Mouse (Mus musculus): ENCODE measurements at regions not wholly inside any gene's neighbourhood (a gene's known extent, or its start where the extent isn't known, plus 50 kb on each side); places are given as distances from the start of the nearest gene placed in this dataset.

- peaks cover 25% of the 10 kb centered on the region for H3K4me1 ChIP-seq (ENCODE audit: control insufficient read depth, insufficient read depth, low read length)
- no peak overlapping the region for H3K4me3 ChIP-seq (ENCODE audit: low read depth, low read length)
- no peak overlapping the region for H3K9ac ChIP-seq (ENCODE audit: low read length)
- ATAC-seq (ENCODE audit: insufficient read depth, low FRiP score, low TSS enrichment) = no peak
- WGBS = 52% methylated on average over 7 of the region's 7 CpGs
- H3K4me2 ChIP-seq (ENCODE audit: low read depth) = no peak overlapping the region
- H3K27me3 ChIP-seq (ENCODE audit: control insufficient read depth, insufficient read depth, low read length) = no peaks in the 10 kb centered on the region
- H3K36me3 ChIP-seq (ENCODE audit: control insufficient read depth, insufficient read depth, low read length) = no peaks in the 10 kb centered on the region
- no peak overlapping the region for H3K27ac ChIP-seq (ENCODE audit: low read depth, low read length)
- no peaks in the 10 kb centered on the region for H3K9me3 ChIP-seq (ENCODE audit: control insufficient read depth, low read length)
- no peak for DNase-seq (ENCODE audit: low spot score)
Measured at GRCm38 (mm10) chr13:28795274-28795673, 158.2 kb downstream of the Sox4 start.

GRCm38 (mm10) chr13:28794547-28794946, 159.0 kb downstream of the Sox4 start:
- no peak overlapping the region for H3K9ac ChIP-seq (ENCODE audit: low read length)
- 77% methylated on average over 3 of the region's 3 CpGs for WGBS
- no peak overlapping the region for H3K4me3 ChIP-seq (ENCODE audit: low read depth, low read length)
- H3K4me1 ChIP-seq (ENCODE audit: control insufficient read depth, insufficient read depth, low read length) = peaks cover 25% of the 10 kb centered on the region
- H3K27me3 ChIP-seq (ENCODE audit: control insufficient read depth, insufficient read depth, low read length) = no peaks in the 10 kb centered on the region
- ATAC-seq (ENCODE audit: insufficient read depth, low FRiP score, low TSS enrichment) (no peak), DNase-seq (ENCODE audit: low spot score) (no peak)
- no peak overlapping the region for H3K4me2 ChIP-seq (ENCODE audit: low read depth)
- H3K27ac ChIP-seq (ENCODE audit: low read depth, low read length) = no peak overlapping the region
- no peaks in the 10 kb centered on the region for H3K9me3 ChIP-seq (ENCODE audit: control insufficient read depth, low read length)
- H3K36me3 ChIP-seq (ENCODE audit: control insufficient read depth, insufficient read depth, low read length) = no peaks in the 10 kb centered on the region

GRCm38 (mm10) chr13:28793166-28793935, 160.2 kb downstream of the Sox4 start:
- Histone ChIP-seq H3K27ac (ENCODE audit: low read depth, low read length) (peak overlapping the region; percentile 39), H3K27me3 (ENCODE audit: control insufficient read depth, insufficient read depth, low read length) (no peaks in the 10 kb centered on the region), H3K4me3 (ENCODE audit: low read depth, low read length) (no peak overlapping the region), H3K4me1 (ENCODE audit: control insufficient read depth, insufficient read depth, low read length) (peaks cover 25% of the 10 kb centered on the region), H3K9ac (ENCODE audit: low read length) (0 out of 2 replicates have a peak overlapping the region, but pooled peaks have one; percentile 2), H3K9me3 (ENCODE audit: control insufficient read depth, low read length) (no peaks in the 10 kb centered on the region), H3K36me3 (ENCODE audit: control insufficient read depth, insufficient read depth, low read length) (no peaks in the 10 kb centered on the region), H3K4me2 (ENCODE audit: low read depth) (no peak overlapping the region)
- 8% methylated on average over 5 of the region's 5 CpGs for WGBS
- ATAC-seq (ENCODE audit: insufficient read depth, low FRiP score, low TSS enrichment) = no peak
- DNase-seq (ENCODE audit: low spot score) = no peak

DNA sequence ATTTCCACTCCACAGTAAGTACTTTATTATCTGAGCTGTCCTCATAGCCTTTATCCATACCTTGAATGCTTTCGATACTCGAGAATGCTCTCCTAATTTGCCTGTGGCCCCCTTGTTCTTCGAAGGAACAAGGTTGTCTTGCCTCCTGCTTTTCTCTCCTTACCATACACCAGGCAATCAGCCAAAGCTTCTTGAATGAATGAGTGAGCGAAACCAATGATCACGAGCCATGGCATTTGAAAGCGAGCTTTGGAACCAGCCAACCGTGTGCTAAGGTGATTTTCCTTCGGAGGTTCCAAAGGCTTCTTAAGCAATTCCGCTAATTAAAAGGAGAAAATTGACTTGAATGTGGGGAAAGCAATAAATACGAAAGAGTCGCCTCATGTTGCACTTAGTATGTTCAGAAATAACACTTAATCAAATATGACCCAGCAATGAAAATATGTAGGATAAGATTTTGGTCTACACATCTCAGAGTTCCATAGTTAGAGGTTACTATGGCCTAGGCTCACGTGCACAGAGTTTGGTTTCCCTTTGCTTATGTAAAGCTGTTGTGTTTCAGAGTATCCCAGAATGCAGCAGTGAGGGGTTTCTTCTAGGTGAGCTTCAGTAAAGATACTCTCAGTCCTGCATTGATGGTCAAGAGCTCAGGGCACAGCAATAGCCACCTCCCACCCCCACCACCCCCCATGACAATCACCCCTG, 160.9 kb downstream of the Sox4 start:
- Histone ChIP-seq H3K36me3 (ENCODE audit: control insufficient read depth, insufficient read depth, low read length) (no peaks in the 10 kb centered on the region), H3K27ac (ENCODE audit: low read depth, low read length) (0 out of 2 replicates have a peak overlapping the region, but pooled peaks have one; percentile 17), H3K4me1 (ENCODE audit: control insufficient read depth, insufficient read depth, low read length) (peaks cover 25% of the 10 kb centered on the region), H3K4me3 (ENCODE audit: low read depth, low read length) (no peak overlapping the region), H3K9me3 (ENCODE audit: control insufficient read depth, low read length) (no peaks in the 10 kb centered on the region), H3K27me3 (ENCODE audit: control insufficient read depth, insufficient read depth, low read length) (no peaks in the 10 kb centered on the region), H3K4me2 (ENCODE audit: low read depth) (no peak overlapping the region), H3K9ac (ENCODE audit: low read length) (no peak overlapping the region)
- DNase-seq (ENCODE audit: low spot score) (no peak), ATAC-seq (ENCODE audit: insufficient read depth, low FRiP score, low TSS enrichment) (no peak)
- 63% methylated on average over 12 of the region's 12 CpGs for WGBS

- Histone ChIP-seq H3K27ac (ENCODE audit: low read depth, low read length) (no peak overlapping the region), H3K36me3 (ENCODE audit: control insufficient read depth, insufficient read depth, low read length) (no peaks in the 10 kb centered on the region), H3K4me2 (ENCODE audit: low read depth) (no peak overlapping the region), H3K4me3 (ENCODE audit: low read depth, low read length) (no peak overlapping the region), H3K9me3 (ENCODE audit: control insufficient read depth, low read length) (no peaks in the 10 kb centered on the region), H3K9ac (ENCODE audit: low read length) (no peak overlapping the region), H3K27me3 (ENCODE audit: control insufficient read depth, insufficient read depth, low read length) (no peaks in the 10 kb centered on the region), H3K4me1 (ENCODE audit: control insufficient read depth, insufficient read depth, low read length) (peaks cover 34% of the 10 kb centered on the region)
- ATAC-seq (ENCODE audit: insufficient read depth, low FRiP score, low TSS enrichment) (no peak), DNase-seq (ENCODE audit: low spot score) (no peak)
- 28% methylated on average over 4 of the region's 4 CpGs for WGBS
Measured at GRCm38 (mm10) chr13:28790381-28790780, 163.1 kb downstream of the Sox4 start.

DNA sequence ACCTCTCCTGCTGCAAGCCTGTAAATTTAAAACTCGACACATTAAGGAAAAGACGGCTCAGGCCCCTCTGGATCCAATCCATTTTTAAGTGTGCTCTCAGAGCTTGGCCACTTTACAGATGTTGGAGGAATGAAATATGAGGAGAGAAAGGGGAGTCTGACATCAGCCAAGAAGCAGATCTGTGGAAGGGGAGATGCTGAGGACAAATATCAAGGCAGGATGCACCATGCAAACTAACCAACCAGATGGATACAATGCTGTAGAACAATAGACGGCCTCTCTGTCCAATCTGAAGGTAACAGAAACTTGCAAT, 166.2 kb downstream of the Sox4 start:
- H3K9ac ChIP-seq (ENCODE audit: low read length) = no peak overlapping the region
- H3K36me3 ChIP-seq (ENCODE audit: control insufficient read depth, insufficient read depth, low read length) = no peaks in the 10 kb centered on the region
- no peak overlapping the region for H3K4me3 ChIP-seq (ENCODE audit: low read depth, low read length)
- no peak for ATAC-seq (ENCODE audit: insufficient read depth, low FRiP score, low TSS enrichment)
- no peaks in the 10 kb centered on the region for H3K27me3 ChIP-seq (ENCODE audit: control insufficient read depth, insufficient read depth, low read length)
- WGBS = 36% methylated on average over 3 of the region's 3 CpGs
- peaks cover 24% of the 10 kb centered on the region for H3K4me1 ChIP-seq (ENCODE audit: control insufficient read depth, insufficient read depth, low read length)
- no peaks in the 10 kb centered on the region for H3K9me3 ChIP-seq (ENCODE audit: control insufficient read depth, low read length)
- H3K27ac ChIP-seq (ENCODE audit: low read depth, low read length) = peak overlapping the region; percentile 15; the same call in 1 of the 2 replicates
- DNase-seq (ENCODE audit: low spot score) = no peak
- H3K4me2 ChIP-seq (ENCODE audit: low read depth) = no peak overlapping the region

- ATAC-seq (ENCODE audit: insufficient read depth, low FRiP score, low TSS enrichment) (peak; percentile 15; the same call in 1 of the 2 replicates), DNase-seq (ENCODE audit: low spot score) (peak; percentile 52)
Measured at GRCm38 (mm10) chr13:28786629-28787330, 166.7 kb downstream of the Sox4 start.

DNA sequence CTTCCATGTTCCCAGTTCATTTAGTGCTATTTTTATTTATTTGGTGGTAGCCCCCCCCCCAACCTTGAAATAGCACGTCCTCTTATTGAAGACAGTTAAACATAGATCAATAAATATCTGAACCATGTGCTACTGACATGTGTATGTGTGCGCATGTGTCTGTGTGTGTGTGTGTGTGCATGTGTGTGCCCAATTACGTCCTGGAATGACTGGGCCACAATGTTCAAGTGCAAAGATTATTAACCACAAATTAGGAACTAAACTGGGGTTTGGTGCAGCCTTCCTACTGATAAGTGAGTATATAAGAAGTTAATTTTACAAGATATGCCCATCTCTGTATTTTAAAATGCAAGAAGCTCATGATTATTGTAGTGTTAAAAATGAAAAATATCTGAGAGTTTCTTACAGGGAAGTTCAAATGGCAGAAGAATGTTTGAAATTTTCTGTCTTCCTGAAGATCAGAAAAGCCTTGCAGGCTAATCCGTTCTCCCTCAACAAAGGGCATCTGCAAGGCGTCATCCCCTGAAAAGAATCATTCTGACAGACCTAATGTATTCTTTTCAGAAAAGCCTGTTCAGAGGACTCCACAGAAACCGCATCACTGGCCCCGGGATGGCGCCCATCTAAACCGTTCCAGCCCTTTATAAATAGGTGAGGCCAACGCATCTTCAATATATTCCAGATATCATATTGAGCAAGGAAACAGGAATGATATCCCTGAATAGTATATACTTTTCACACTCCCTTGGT, 170.8 kb downstream of the Sox4 start:
- ATAC-seq (ENCODE audit: insufficient read depth, low FRiP score, low TSS enrichment) (peak; percentile 50), DNase-seq (ENCODE audit: low spot score) (peak; percentile 51)
- no peaks in the 10 kb centered on the region for H3K27me3 ChIP-seq (ENCODE audit: control insufficient read depth, insufficient read depth, low read length)
- no peaks in the 10 kb centered on the region for H3K9me3 ChIP-seq (ENCODE audit: control insufficient read depth, low read length)
- H3K4me1 ChIP-seq (ENCODE audit: control insufficient read depth, insufficient read depth, low read length) = peaks cover 37% of the 10 kb centered on the region
- no peaks in the 10 kb centered on the region for H3K36me3 ChIP-seq (ENCODE audit: control insufficient read depth, insufficient read depth, low read length)
- no peak overlapping the region for H3K9ac ChIP-seq (ENCODE audit: low read length)
- 20% methylated on average over 10 of the region's 10 CpGs for WGBS
- H3K4me2 ChIP-seq (ENCODE audit: low read depth) = no peak overlapping the region
- peak overlapping the region; percentile 94 for H3K27ac ChIP-seq (ENCODE audit: low read depth, low read length)
- no peak overlapping the region for H3K4me3 ChIP-seq (ENCODE audit: low read depth, low read length)

More at GRCm38 (mm10) chr13:28786629-28787330, 166.7 kb downstream of the Sox4 start:
- H3K4me1 ChIP-seq (ENCODE audit: control insufficient read depth, insufficient read depth, low read length) = peaks cover 25% of the 10 kb centered on the region
- H3K9ac ChIP-seq (ENCODE audit: low read length) = no peak overlapping the region
- 31% methylated on average over 9 of the region's 9 CpGs for WGBS
- no peaks in the 10 kb centered on the region for H3K36me3 ChIP-seq (ENCODE audit: control insufficient read depth, insufficient read depth, low read length)
- H3K27me3 ChIP-seq (ENCODE audit: control insufficient read depth, insufficient read depth, low read length) = no peaks in the 10 kb centered on the region
- peak overlapping the region; percentile 5; the same call in 1 of the 2 replicates for H3K27ac ChIP-seq (ENCODE audit: low read depth, low read length)
- no peak overlapping the region for H3K4me3 ChIP-seq (ENCODE audit: low read depth, low read length)
- H3K9me3 ChIP-seq (ENCODE audit: control insufficient read depth, low read length) = no peaks in the 10 kb centered on the region
- no peak overlapping the region for H3K4me2 ChIP-seq (ENCODE audit: low read depth)
